Mouse (Mus musculus): Measurements from ENCODE around the gene Gm17268.

Gene Gm17268

GRCm38 (mm10) chr11:82032136-82032535 lies 6.2 kb downstream of the Gm17268 start:
- DNase-seq (ENCODE audit: low spot score), result no peak

GRCm38 (mm10) chr11:82030171-82030570 lies 8.2 kb downstream of the Gm17268 start:
- no peak for DNase-seq (ENCODE audit: low spot score)

DNA sequence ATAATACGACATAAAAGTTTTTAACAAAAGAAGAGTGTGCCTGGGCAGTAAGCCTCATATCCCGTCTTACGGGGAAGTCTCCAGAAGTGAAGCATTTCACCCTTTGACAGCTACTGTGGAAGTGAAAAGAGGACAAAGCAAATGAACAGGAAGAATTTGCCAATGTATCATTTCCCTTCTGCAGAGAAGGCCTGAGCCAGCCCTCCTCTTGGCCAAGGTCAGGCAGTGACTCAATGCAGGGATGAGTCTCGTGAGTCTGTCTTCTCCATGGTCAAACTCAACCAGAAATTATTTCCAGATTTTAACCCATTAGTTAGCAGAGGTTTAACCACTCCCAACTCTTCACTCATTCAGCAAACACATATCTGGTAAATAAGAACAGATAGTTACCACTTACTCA lies 14.6 kb downstream of the Gm17268 start:
- DNase-seq (ENCODE audit: low spot score), result no peak

DNA sequence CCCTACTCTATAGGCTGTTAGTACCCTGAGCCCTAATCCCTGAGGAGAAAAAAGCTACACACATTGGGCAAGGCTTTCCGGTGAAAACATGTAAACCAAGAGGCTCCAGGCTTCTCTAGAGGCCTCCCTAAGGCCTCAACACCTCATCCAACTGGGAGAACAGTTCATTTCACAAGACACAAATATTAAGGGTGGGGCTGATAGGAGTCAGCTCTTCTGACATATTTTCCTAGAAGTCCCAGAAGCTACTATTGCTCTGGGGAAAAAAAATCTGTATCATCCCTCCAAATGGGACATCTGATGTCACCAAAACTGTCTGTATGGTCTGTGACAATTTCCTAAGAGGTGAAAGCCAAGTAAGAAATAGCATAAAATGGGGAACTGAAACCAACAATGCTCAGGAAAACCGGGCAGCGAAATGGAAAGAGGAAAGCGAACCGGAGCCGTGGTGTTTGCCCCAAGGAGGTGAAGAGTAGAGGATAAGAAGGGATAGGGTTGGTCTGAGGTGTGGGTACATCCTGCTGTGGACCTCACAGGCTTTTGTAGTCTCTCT lies 15.8 kb downstream of the Gm17268 start:
- DNase-seq (ENCODE audit: low spot score), result peak; percentile 42

- DNase-seq (ENCODE audit: low spot score), result no peak
These were observed 17.0 kb downstream of the Gm17268 start for GRCm38 (mm10) chr11:82021406-82021805.

DNA sequence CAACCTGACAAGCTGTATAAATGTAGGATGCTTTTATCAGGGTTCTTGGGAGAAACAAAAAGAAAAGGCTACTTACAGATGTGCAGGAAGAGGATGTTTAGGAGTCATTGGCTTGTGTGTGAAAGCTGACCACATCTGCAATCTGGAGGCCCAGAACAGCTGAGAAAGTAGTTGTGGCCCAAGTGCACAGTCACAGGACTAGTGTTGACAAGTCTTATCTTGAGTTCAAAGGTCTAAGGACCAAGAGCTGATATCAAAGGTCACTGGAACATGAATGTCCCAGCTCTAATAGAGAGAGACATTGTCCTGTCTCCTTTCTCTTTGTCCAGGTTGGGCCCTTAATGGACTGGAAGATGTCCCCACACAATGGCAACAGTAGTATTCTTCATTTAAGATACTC lies 18.6 kb downstream of the Gm17268 start:
- DNase-seq (ENCODE audit: low spot score), result no peak

DNA sequence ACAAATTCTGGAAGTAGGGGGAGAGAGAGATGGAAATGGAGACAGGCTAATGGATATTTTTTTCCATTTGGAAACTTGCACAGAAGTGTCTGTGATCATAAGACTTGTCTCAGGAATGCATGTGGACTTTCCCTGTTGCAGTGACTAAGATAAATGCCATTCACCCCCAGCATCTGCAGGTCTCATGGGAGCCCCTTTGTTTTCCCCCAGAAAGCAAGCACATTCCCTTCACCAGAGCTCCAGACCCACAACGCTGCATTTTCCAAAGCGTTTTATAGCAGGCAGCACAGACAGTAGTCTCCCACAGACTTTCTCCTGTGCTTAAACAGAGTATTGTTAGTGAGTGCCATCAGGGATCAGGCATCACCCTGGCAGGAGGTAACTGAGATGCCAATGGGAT lies 19.0 kb downstream of the Gm17268 start:
- DNase-seq (ENCODE audit: low spot score), result no peak

- peak; percentile 78 for DNase-seq (ENCODE audit: low spot score)
These were observed 22.1 kb downstream of the Gm17268 start for GRCm38 (mm10) chr11:82016181-82016780.

DNA sequence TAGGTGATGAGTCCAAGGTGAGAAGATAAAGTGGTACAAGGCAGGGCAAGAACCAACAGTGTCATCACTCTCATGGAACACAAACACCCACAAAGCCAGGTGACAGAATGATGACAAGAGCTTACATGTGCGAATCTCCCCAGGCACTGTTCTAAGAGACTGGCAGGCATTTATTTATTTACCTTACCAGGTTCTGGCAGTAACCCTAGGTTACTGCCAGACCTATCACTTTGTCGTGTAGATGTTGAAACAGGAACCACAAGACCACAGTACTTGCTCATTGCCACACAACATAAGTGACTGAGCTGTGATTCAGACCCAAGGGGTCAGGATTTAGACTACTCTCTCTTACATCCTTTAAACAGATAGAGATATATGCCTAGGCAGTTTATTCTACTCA lies 23.3 kb downstream of the Gm17268 start:
- DNase-seq (ENCODE audit: low spot score), result no peak

DNA sequence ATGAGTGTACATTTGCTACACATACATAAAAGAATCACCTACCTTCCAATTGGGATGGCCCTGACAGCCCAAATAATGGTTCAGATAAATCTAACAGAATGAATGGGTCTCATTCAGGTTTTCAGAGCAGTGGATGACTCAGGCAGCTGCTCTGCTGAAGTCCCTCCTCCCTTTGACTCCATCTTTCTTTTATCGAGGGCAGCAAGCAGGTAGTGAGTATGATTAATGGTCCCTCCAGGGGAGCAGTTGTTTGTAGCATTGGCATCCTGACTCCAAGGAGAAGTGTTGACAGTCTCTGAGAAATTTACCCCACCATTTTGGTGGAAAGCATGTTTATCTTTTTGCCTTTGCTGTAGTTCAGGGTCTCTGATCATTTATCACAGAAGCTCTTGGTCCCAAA lies 24.6 kb downstream of the Gm17268 start:
- no peak for DNase-seq (ENCODE audit: low spot score)

DNA sequence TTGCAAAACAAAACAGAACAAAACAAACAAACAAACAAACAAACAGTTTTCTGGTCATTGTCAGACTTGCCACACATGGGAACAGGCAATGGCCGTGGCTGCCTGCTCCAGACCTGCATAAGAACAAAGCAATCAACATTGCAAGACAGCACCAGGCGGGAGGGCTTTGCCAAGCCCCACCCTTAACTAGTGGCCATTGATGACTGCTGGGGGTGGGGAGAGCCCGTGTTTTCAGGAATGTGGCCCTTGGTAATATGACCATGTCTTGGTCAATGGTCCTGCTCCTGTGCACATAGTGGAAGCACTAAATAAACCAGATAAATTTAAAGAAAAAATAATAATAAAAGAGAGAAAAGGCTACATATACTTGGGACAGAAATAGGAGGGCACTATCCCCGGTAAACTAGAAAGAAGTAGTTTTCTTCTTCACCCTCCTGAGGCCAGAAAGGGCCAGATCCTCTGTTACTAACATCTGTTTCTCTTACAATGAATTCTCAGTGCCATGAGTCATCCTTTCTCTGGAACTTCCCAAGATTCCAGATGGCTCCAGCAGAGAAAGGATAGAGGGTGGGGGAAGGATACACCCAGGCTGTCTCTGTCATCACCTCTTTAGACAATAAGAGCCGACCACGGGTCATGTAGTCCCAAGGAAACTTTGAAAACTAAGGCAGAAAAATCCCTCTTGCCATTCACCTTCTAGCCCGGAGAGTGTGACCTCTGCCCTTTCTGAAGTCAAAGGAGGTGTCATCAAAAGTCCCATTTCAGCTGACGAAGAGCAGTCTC lies 26.8 kb downstream of the Gm17268 start:
- DNase-seq (ENCODE audit: low spot score), result peak; percentile 50

GRCm38 (mm10) chr11:82010115-82010514 lies 28.2 kb downstream of the Gm17268 start:
- no peak for DNase-seq (ENCODE audit: low spot score)

- peak; percentile 90 for DNase-seq (ENCODE audit: low spot score)
These were observed 31.5 kb downstream of the Gm17268 start for GRCm38 (mm10) chr11:82006796-82007423.

GRCm38 (mm10) chr11:82004810-82005209 lies 33.6 kb downstream of the Gm17268 start:
- DNase-seq (ENCODE audit: low spot score), result no peak

DNA sequence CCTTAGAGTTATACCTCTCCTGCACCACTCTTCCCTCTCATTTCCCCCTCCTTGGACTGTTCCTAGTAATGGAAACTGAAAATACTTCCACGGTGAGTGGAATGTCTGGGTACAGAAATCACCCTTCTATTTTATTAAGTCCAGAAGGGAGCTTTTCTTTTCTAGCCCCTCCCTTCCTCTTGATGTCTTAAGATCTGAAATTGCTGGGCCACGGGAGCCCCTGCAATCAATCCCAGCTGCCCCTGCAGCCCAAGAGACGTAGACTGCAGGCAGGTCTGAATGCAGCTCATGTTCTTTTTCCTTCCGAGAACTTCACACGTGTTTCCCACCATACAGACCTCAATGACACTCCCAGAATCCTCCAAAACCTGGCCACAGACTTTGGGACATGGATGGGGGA lies 37.8 kb downstream of the Gm17268 start:
- no peak for DNase-seq (ENCODE audit: low spot score)

DNA sequence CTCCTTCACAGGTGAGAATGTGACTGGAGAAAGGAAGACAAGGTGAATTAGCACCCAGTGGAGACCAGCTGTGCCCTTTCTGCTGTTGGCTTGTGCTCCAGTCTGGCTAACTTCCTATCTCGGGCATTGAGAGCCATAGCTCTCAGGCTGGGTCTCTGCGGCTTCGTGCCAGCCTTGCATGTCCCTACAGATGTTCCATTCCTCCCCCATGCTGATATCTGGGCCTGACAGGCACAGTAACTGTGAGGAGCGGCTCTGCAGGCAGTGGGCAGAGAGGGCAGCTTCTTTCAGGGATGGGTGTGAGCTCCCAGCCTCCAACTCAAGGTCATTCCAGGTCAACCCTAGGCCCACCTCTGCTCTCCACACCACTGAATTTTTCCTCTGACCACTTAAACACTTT lies 38.9 kb downstream of the Gm17268 start:
- DNase-seq (ENCODE audit: low spot score), result no peak

- no peak for DNase-seq (ENCODE audit: low spot score)
These were observed 39.7 kb downstream of the Gm17268 start for GRCm38 (mm10) chr11:81998646-81999045.

GRCm38 (mm10) chr11:81997085-81997484 lies 41.3 kb downstream of the Gm17268 start:
- no peak for DNase-seq (ENCODE audit: low spot score)

GRCm38 (mm10) chr11:81996172-81996841 lies 42.1 kb downstream of the Gm17268 start:
- DNase-seq (ENCODE audit: low spot score), result peak; percentile 87

- peak; percentile 65 for DNase-seq (ENCODE audit: low spot score)
These were observed 55.2 kb downstream of the Gm17268 start for GRCm38 (mm10) chr11:81983146-81983545.

- DNase-seq (ENCODE audit: low spot score), result no peak
These were observed 56.2 kb downstream of the Gm17268 start for GRCm38 (mm10) chr11:81982191-81982590.

All from adipocyte (in vitro differentiated cells).